18 mouse cellular contexts compared by ENCODE assay signal in the genomic region with DNA sequence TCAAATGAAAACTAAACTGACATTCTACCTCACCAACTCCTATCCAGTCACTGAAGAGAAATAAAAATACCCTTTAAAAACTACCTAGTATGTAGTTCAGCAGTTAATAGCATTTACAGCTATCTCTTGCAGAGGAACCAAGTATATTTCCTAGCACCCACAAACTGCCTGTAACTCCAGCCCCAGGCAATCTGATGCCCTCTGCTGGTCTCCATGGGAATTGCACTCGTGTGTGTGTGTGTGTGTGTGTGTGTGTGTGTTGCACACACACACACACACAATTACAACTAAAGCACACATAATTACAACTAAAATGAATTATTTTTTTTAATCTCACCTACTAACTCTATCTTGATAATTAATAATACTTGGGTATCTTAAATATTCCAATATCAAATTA.
DNase-seq lines count a peak whose midpoint lies in the region; ATAC-seq and TF ChIP-seq lines count a peak whose summit lies in the region.
"Had no signal": no experiment of that assay in that cellular context is flagged by ENCODE, and none has a peak within 500 bp of the region (broad histone marks: within the 10 kb centered on the region; RNA-seq: fewer than 3 reads in every experiment).

No protein-coding gene starts in this region.

- no peaks in the 10 kb centered on the region for H3K27me3 ChIP-seq in liver, adult 2 months (ENCODE audit: control insufficient read depth, insufficient read depth, low read length)
- no peaks in the 10 kb centered on the region for H3K27me3 ChIP-seq in liver, embryonic 12.5 days (replicated peaks)
- H3K27me3 ChIP-seq in E14TG2a.4 (ENCODE audit: insufficient read depth, low read length) = no peaks in the 10 kb centered on the region
- H3K27me3 ChIP-seq in midbrain, embryonic 14.5 days (ENCODE audit: control insufficient read depth, insufficient read depth, low read length) = no peaks in the 10 kb centered on the region
- H3K27me3 ChIP-seq: CH12.LX; embryonic facial prominence, embryonic 15.5 days; limb, embryonic 15.5 days had no signal

- TF ChIP-seq CTCF in liver, adult 2 months (IDR thresholded peaks at IDR 0.05; ENCODE audit: low read depth, low read length) = peak; percentile 37; the same call in 1 of the 2 replicates
- peak; percentile 58 for TF ChIP-seq CTCF in E14TG2a.4 (conservative IDR thresholded peaks at IDR 0.05; ENCODE audit: low read length)
- peak; percentile 13; the same call in 1 of the 2 replicates for TF ChIP-seq CTCF in brain, embryonic 14.5 days (IDR thresholded peaks at IDR 0.05; ENCODE audit: borderline replicate concordance, extremely low read depth, insufficient read depth, insufficient read length)

- DNase-seq in liver, adult 2 months (ENCODE audit: extremely low read depth, low read depth, low spot score) = no peak
- DNase-seq in A20 (ENCODE audit: low read depth, low spot score) = peak; percentile 1
- DNase-seq in brain, embryonic 14.5 days (ENCODE audit: low read depth) = no peak
- DNase-seq in left cerebral cortex, adult 9 months (ENCODE audit: low spot score in 2 of 2) = no peak
- DNase-seq in midbrain, embryonic 14.5 days = no peak
- DNase-seq: cerebellum, postnatal 10 days; gastrocnemius, postnatal 25 days; kidney, adult 18-20 months; lung, postnatal 36 days had no signal

- no peaks in the 10 kb centered on the region for H3K36me3 ChIP-seq in liver, adult 2 months (ENCODE audit: control insufficient read depth, insufficient read depth, low read length)
- H3K36me3 ChIP-seq in liver, embryonic 12.5 days = no peaks in the 10 kb centered on the region
- no peaks in the 10 kb centered on the region for H3K36me3 ChIP-seq in E14TG2a.4 (ENCODE audit: insufficient read depth, low read length)
- H3K36me3 ChIP-seq in midbrain, embryonic 14.5 days (ENCODE audit: control insufficient read depth, insufficient read depth, low read length) = no peaks in the 10 kb centered on the region
- H3K36me3 ChIP-seq: embryonic facial prominence, embryonic 15.5 days; forebrain, embryonic 10.5 days; limb, embryonic 15.5 days; midbrain, embryonic 10.5 days had no signal

- H3K4me3 ChIP-seq in liver, adult 2 months (ENCODE audit: insufficient read depth, low read depth, low read length) = no peak overlapping the region
- no peak overlapping the region for H3K4me3 ChIP-seq in liver, embryonic 12.5 days
- no peak overlapping the region for H3K4me3 ChIP-seq in E14TG2a.4 (replicated peaks; ENCODE audit: low read length)
- H3K4me3 ChIP-seq in midbrain, embryonic 14.5 days (replicated peaks; ENCODE audit: low read depth, low read length) = no peak overlapping the region
- H3K4me3 ChIP-seq: embryonic facial prominence, embryonic 15.5 days; forebrain, embryonic 10.5 days; limb, embryonic 15.5 days; midbrain, embryonic 10.5 days had no signal

- H3K4me1 ChIP-seq in liver, adult 2 months (ENCODE audit: control insufficient read depth, insufficient read depth, low read length) = no peaks in the 10 kb centered on the region
- no peaks in the 10 kb centered on the region for H3K4me1 ChIP-seq in liver, embryonic 12.5 days
- H3K4me1 ChIP-seq in E14TG2a.4 (replicated peaks; ENCODE audit: low read depth, low read length) = no peaks in the 10 kb centered on the region
- no peaks in the 10 kb centered on the region for H3K4me1 ChIP-seq in midbrain, embryonic 14.5 days (ENCODE audit: control insufficient read depth, insufficient read depth, low read length)
- H3K4me1 ChIP-seq: embryonic facial prominence, embryonic 15.5 days; forebrain, embryonic 10.5 days; limb, embryonic 15.5 days; midbrain, embryonic 10.5 days had no signal

- H3K9ac ChIP-seq in liver, adult 2 months (ENCODE audit: low read depth, low read length) = no peak overlapping the region
- H3K9ac ChIP-seq in liver, embryonic 12.5 days = no peak overlapping the region
- no peak overlapping the region for H3K9ac ChIP-seq in midbrain, embryonic 14.5 days (replicated peaks; ENCODE audit: low read length)
- H3K9ac ChIP-seq: embryonic facial prominence, embryonic 15.5 days; hindbrain, embryonic 14.5 days; limb, embryonic 15.5 days had no signal

- TF ChIP-seq POLR2A in liver, adult 2 months (IDR thresholded peaks at IDR 0.05; ENCODE audit: extremely low read depth, insufficient read depth, low read length) = no peak
- no peak for TF ChIP-seq POLR2A in brain, embryonic 14.5 days (IDR thresholded peaks at IDR 0.05; ENCODE audit: borderline replicate concordance, extremely low read depth, insufficient read depth, insufficient read length, poor library complexity, severe bottlenecking)

- no peak overlapping the region for H3K27ac ChIP-seq in liver, adult 2 months (replicated peaks; ENCODE audit: insufficient read depth, low read depth, low read length)
- H3K27ac ChIP-seq in liver, embryonic 12.5 days = no peak overlapping the region
- no peak overlapping the region for H3K27ac ChIP-seq in midbrain, embryonic 14.5 days (replicated peaks; ENCODE audit: low read depth, low read length)
- H3K27ac ChIP-seq: embryonic facial prominence, embryonic 15.5 days; forebrain, embryonic 10.5 days; hindbrain, embryonic 14.5 days; limb, embryonic 15.5 days; midbrain, embryonic 10.5 days had no signal

- H3K4me2 ChIP-seq in liver, embryonic 12.5 days = no peak overlapping the region
- no peak overlapping the region for H3K4me2 ChIP-seq in midbrain, embryonic 14.5 days (ENCODE audit: low read length)
- H3K4me2 ChIP-seq: embryonic facial prominence, embryonic 15.5 days; heart, embryonic 11.5 days; hindbrain, embryonic 14.5 days; limb, embryonic 15.5 days had no signal

- WGBS in liver, adult 2 months = 67% methylated on average over 1 of the region's 1 CpGs
- 25% methylated on average over 1 of the region's 1 CpGs for WGBS in liver, embryonic 12.5 days (ENCODE audit: insufficient replicate concordance)
- WGBS in midbrain, embryonic 14.5 days = 63% methylated on average over 1 of the region's 1 CpGs

- no peak for ATAC-seq in liver, embryonic 12.5 days
- ATAC-seq in midbrain, embryonic 14.5 days (ENCODE audit: low FRiP score, low TSS enrichment) = no peak

- H3K9me3 ChIP-seq in liver, embryonic 12.5 days (replicated peaks) = no peaks in the 10 kb centered on the region
- H3K9me3 ChIP-seq in E14TG2a.4 (ENCODE audit: low read length) = no peaks in the 10 kb centered on the region
- H3K9me3 ChIP-seq in midbrain, embryonic 14.5 days (ENCODE audit: control insufficient read depth, low read length) = no peaks in the 10 kb centered on the region
- H3K9me3 ChIP-seq: embryonic facial prominence, embryonic 15.5 days; forebrain, embryonic 10.5 days; limb, embryonic 15.5 days; midbrain, embryonic 10.5 days had no signal

- no peaks in the 10 kb centered on the region for H3K79me2 ChIP-seq in liver, adult 2 months (ENCODE audit: control insufficient read depth, insufficient read depth, low read length)
